Mouse (Mus musculus) urinary bladder, postnatal 25 days (tissue): Measurements from ENCODE around the gene Acrbp.
"Not testable (repeated sequence)": the region's sequence is repeated elsewhere in the genome, so short reads cannot be mapped to it uniquely, and the experiment has no call there.

Source experiments
- DNase-seq: peaks from one replicate; pipeline ENCODE4 v3.0.0; 2022; ENCODE audit warnings: low spot score

The Acrbp gene

GRCm38 (mm10) chr6:125049678-125050077 lies at the start of gene Acrbp:
TSS of gene Acrbp (plus strand) at chr6:125049689.
- no peak for DNase-seq

GRCm38 (mm10) chr6:125003706-125004105 lies 45.8 kb upstream of the Acrbp start:
- no peak for DNase-seq

- DNase-seq, result no peak
These were observed 44.4 kb upstream of the Acrbp start for GRCm38 (mm10) chr6:125005086-125005485.

GRCm38 (mm10) chr6:125008060-125008459 lies 41.4 kb upstream of the Acrbp start:
- DNase-seq, result no peak

- DNase-seq, result peak; percentile 91
These were observed 40.8 kb upstream of the Acrbp start for GRCm38 (mm10) chr6:125008586-125009128.

- no peak for DNase-seq
These were observed 40.5 kb upstream of the Acrbp start, which contains the start of gene Zfp384 for GRCm38 (mm10) chr6:125009129-125009180. TSS of gene Zfp384 (plus strand) at chr6:125009145.

- peak; percentile 63 for DNase-seq
These were observed 40.1 kb upstream of the Acrbp start for GRCm38 (mm10) chr6:125009181-125010073.

- DNase-seq, result no peak
These were observed 31.8 kb upstream of the Acrbp start for GRCm38 (mm10) chr6:125017682-125018081.

GRCm38 (mm10) chr6:125030532-125030931 lies 19.0 kb upstream of the Acrbp start:
- peak; percentile 44 for DNase-seq

- no peak for DNase-seq
These were observed 17.9 kb upstream of the Acrbp start for GRCm38 (mm10) chr6:125031604-125032003.

GRCm38 (mm10) chr6:125038666-125039065 lies 10.8 kb upstream of the Acrbp start:
- DNase-seq, result no peak

GRCm38 (mm10) chr6:125039131-125039530 lies 10.4 kb upstream of the Acrbp start:
- DNase-seq, result no peak

GRCm38 (mm10) chr6:125039533-125040153 lies 9.8 kb upstream of the Acrbp start, which contains the start of gene Ing4:
TSS of gene Ing4 (plus strand) at chr6:125039760.
- DNase-seq, result peak; percentile 81

- no peak for DNase-seq
These were observed 9.3 kb upstream of the Acrbp start for GRCm38 (mm10) chr6:125040221-125040620.

- DNase-seq, result no peak
These were observed 8.4 kb upstream of the Acrbp start for GRCm38 (mm10) chr6:125041047-125041446.

- no peak for DNase-seq
These were observed 7.4 kb upstream of the Acrbp start for GRCm38 (mm10) chr6:125042081-125042480.

- DNase-seq, result peak; percentile 75
These were observed 2.8 kb upstream of the Acrbp start for GRCm38 (mm10) chr6:125046691-125047090.

GRCm38 (mm10) chr6:125051237-125051636 lies 1.7 kb downstream of the Acrbp start:
- no peak for DNase-seq

- no peak for DNase-seq
These were observed 12.0 kb downstream of the Acrbp start for GRCm38 (mm10) chr6:125061493-125061892.

- DNase-seq, result no peak
These were observed 13.0 kb downstream of the Acrbp start for GRCm38 (mm10) chr6:125062511-125062910.

GRCm38 (mm10) chr6:125063906-125064305 lies 14.4 kb downstream of the Acrbp start:
- no peak for DNase-seq

- DNase-seq, result not testable (repeated sequence)
These were observed 15.7 kb downstream of the Acrbp start for GRCm38 (mm10) chr6:125065223-125065622.

- DNase-seq, result no peak
These were observed 18.1 kb downstream of the Acrbp start, which contains the start of gene Lpar5 for GRCm38 (mm10) chr6:125067571-125067995. TSS of gene Lpar5 (plus strand) at chr6:125067920.
